Mouse (Mus musculus): Measurements from ENCODE around the gene Atp8a2. TPM values are rescaled to one million over a fixed set of nuclear protein-coding genes. Genes with fewer than 3 reads are reported as not detected.
"Not testable (repeated sequence)": the region's sequence is repeated elsewhere in the genome, so short reads cannot be mapped to it uniquely, and the experiment has no call there.

The Atp8a2 gene
- polyA plus RNA-seq, 1 experiment = 0.01 TPM

DNA sequence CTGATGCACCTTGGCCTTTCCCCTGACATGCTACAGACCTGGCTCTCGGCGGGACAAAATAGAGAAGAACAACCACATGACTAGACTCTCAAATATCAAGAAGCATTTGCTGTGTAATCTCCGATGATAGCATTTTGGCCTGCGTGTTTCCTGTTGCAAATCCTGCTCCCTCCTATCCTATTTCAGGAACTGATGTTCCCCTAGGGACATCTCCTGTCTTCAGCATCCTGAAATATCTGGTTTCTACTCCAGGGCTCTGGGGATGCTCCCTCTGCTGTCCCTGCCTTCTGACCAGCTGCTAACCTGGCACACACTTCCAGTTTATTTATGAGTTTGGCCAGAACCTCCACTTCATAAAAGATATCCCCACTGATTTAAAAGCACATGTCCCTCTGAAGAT, 470.0 kb downstream of the Atp8a2 start:
- no peaks in the 10 kb centered on the region for H3K36me3 ChIP-seq (ENCODE audit: control insufficient read depth, insufficient read depth)
- no peaks in the 10 kb centered on the region for H3K27me3 ChIP-seq (ENCODE audit: control insufficient read depth, insufficient read depth, insufficient read length)
- no peak overlapping the region for H3ac ChIP-seq (ENCODE audit: control insufficient read depth, insufficient read length)
- no peak overlapping the region for H3K4me2 ChIP-seq (ENCODE audit: low read depth)
- no peaks in the 10 kb centered on the region for H3K79me2 ChIP-seq (ENCODE audit: control insufficient read depth, insufficient read depth)
- no peak overlapping the region for H3K4me3 ChIP-seq
- TF ChIP-seq POLR2A (IDR thresholded peaks at IDR 0.05; ENCODE audit: insufficient read length, low read depth) = no peak
- no peak for TF ChIP-seq USF1 (IDR thresholded peaks at IDR 0.05; ENCODE audit: low read depth)
- TF ChIP-seq REST (IDR thresholded peaks at IDR 0.05; ENCODE audit: insufficient read depth, insufficient read length) = no peak
- no peak for TF ChIP-seq TCF3 (IDR thresholded peaks at IDR 0.05; ENCODE audit: insufficient read length, low read depth)
- no peak for TF ChIP-seq MYOD1 (IDR thresholded peaks at IDR 0.05; ENCODE audit: control insufficient read depth in 1 of 3, insufficient read length in 2 of 3, low read depth in 2 of 3)
- no peak for TF ChIP-seq TCF12 (IDR thresholded peaks at IDR 0.05; ENCODE audit: insufficient read depth, poor library complexity, severe bottlenecking)
- TF ChIP-seq POLR2AphosphoS2 (IDR thresholded peaks at IDR 0.05; ENCODE audit: insufficient read length, low read depth) = no peak
- no peak for TF ChIP-seq MYOG (IDR thresholded peaks at IDR 0.05; ENCODE audit: control insufficient read depth in 1 of 3, insufficient read depth in 1 of 3, insufficient read length in 2 of 3, low read depth in 2 of 3)
- no peak for TF ChIP-seq CEBPB (IDR thresholded peaks at IDR 0.05; ENCODE audit: insufficient read depth, poor library complexity, severe bottlenecking)

GRCm38 (mm10) chr14:59723163-59723562, 473.8 kb downstream of the Atp8a2 start:
- Histone ChIP-seq H3K4me3 (no peak overlapping the region), H3K79me2 (ENCODE audit: control insufficient read depth, insufficient read depth) (no peaks in the 10 kb centered on the region), H3ac (ENCODE audit: control insufficient read depth, insufficient read length) (no peak overlapping the region), H3K36me3 (ENCODE audit: control insufficient read depth, insufficient read depth) (no peaks in the 10 kb centered on the region), H3K4me2 (ENCODE audit: low read depth) (no peak overlapping the region), H3K27me3 (ENCODE audit: control insufficient read depth, insufficient read depth, insufficient read length) (no peaks in the 10 kb centered on the region)
- TF ChIP-seq MYOG (IDR thresholded peaks at IDR 0.05; ENCODE audit: control insufficient read depth in 1 of 3, insufficient read depth in 1 of 3, insufficient read length in 2 of 3, low read depth in 2 of 3) (no peak), USF1 (IDR thresholded peaks at IDR 0.05; ENCODE audit: low read depth) (no peak), MYOD1 (IDR thresholded peaks at IDR 0.05; ENCODE audit: control insufficient read depth in 1 of 3, insufficient read length in 2 of 3, low read depth in 2 of 3) (no peak), MAX (IDR thresholded peaks at IDR 0.05; ENCODE audit: low read depth) (no peak), E2F4 (IDR thresholded peaks at IDR 0.05; ENCODE audit: insufficient read depth) (no peak), TCF3 (IDR thresholded peaks at IDR 0.05; ENCODE audit: insufficient read length, low read depth) (no peak), POLR2A (IDR thresholded peaks at IDR 0.05; ENCODE audit: insufficient read length, low read depth) (no peak), POLR2AphosphoS2 (IDR thresholded peaks at IDR 0.05; ENCODE audit: insufficient read length, low read depth) (no peak), TCF12 (IDR thresholded peaks at IDR 0.05; ENCODE audit: insufficient read depth, poor library complexity, severe bottlenecking) (no peak), SRF (IDR thresholded peaks at IDR 0.05; ENCODE audit: control insufficient read depth, insufficient read length, low read depth) (no peak), REST (IDR thresholded peaks at IDR 0.05; ENCODE audit: insufficient read depth, insufficient read length) (no peak)

- H3K27me3 ChIP-seq (ENCODE audit: control insufficient read depth, insufficient read depth, insufficient read length) = no peaks in the 10 kb centered on the region
- H3K36me3 ChIP-seq (ENCODE audit: control insufficient read depth, insufficient read depth) = no peaks in the 10 kb centered on the region
- no peaks in the 10 kb centered on the region for H3K79me2 ChIP-seq (ENCODE audit: control insufficient read depth, insufficient read depth)
- peak overlapping the region; percentile 58 for H3K4me2 ChIP-seq (ENCODE audit: low read depth)
- no peak overlapping the region for H3K4me3 ChIP-seq
- TF ChIP-seq MYOD1 (IDR thresholded peaks at IDR 0.05; ENCODE audit: control insufficient read depth in 1 of 3, insufficient read length in 2 of 3, low read depth in 2 of 3) (peak; percentile 86 to 98 (median 92)), POLR2A (IDR thresholded peaks at IDR 0.05; ENCODE audit: insufficient read length, low read depth) (no peak), TCF12 (IDR thresholded peaks at IDR 0.05; ENCODE audit: insufficient read depth, poor library complexity, severe bottlenecking) (peak; percentile 95), POLR2AphosphoS2 (IDR thresholded peaks at IDR 0.05; ENCODE audit: insufficient read length, low read depth) (no peak), SRF (IDR thresholded peaks at IDR 0.05; ENCODE audit: control insufficient read depth, insufficient read length, low read depth) (no peak), MYOG (IDR thresholded peaks at IDR 0.05; ENCODE audit: control insufficient read depth in 1 of 3, insufficient read depth in 1 of 3, insufficient read length in 2 of 3, low read depth in 2 of 3) (peak; percentile 41 to 95 (median 91)), TCF3 (IDR thresholded peaks at IDR 0.05; ENCODE audit: insufficient read length, low read depth) (peak; percentile 77), CEBPB (IDR thresholded peaks at IDR 0.05; ENCODE audit: insufficient read depth, poor library complexity, severe bottlenecking) (no peak)
- no peak overlapping the region for H3ac ChIP-seq (ENCODE audit: control insufficient read depth, insufficient read length)
Measured at GRCm38 (mm10) chr14:59721957-59722356, 475.0 kb downstream of the Atp8a2 start.

DNA sequence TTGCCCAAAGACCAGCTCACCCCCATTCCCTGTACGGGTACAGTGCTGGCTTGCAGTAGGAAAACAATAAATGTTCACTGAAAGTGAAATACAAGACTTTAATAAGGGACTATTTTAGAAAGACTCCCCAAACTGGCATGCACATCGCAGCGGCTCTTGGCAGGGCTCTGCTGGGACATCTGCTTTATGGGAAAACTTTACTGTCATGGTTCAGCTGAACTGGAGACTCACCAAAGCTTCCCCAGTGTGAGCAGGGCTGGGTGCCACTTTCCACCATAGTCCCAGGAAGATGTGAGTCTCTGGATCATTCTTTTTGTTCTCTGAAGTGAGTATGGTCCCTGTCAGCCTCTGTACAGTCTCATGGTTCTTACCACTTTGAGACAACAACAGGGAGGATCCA, 475.6 kb downstream of the Atp8a2 start:
- Histone ChIP-seq H3ac (ENCODE audit: control insufficient read depth, insufficient read length) (no peak overlapping the region), H3K4me2 (ENCODE audit: low read depth) (peak overlapping the region; percentile 58), H3K27me3 (ENCODE audit: control insufficient read depth, insufficient read depth, insufficient read length) (no peaks in the 10 kb centered on the region), H3K4me3 (no peak overlapping the region), H3K36me3 (ENCODE audit: control insufficient read depth, insufficient read depth) (no peaks in the 10 kb centered on the region), H3K79me2 (ENCODE audit: control insufficient read depth, insufficient read depth) (no peaks in the 10 kb centered on the region)
- TF ChIP-seq POLR2AphosphoS2 (IDR thresholded peaks at IDR 0.05; ENCODE audit: insufficient read length, low read depth) (no peak), REST (IDR thresholded peaks at IDR 0.05; ENCODE audit: insufficient read depth, insufficient read length) (no peak), USF1 (IDR thresholded peaks at IDR 0.05; ENCODE audit: low read depth) (no peak), MYOD1 (IDR thresholded peaks at IDR 0.05; ENCODE audit: control insufficient read depth in 1 of 3, insufficient read length in 2 of 3, low read depth in 2 of 3) (no peak), SRF (IDR thresholded peaks at IDR 0.05; ENCODE audit: control insufficient read depth, insufficient read length, low read depth) (no peak), E2F4 (IDR thresholded peaks at IDR 0.05; ENCODE audit: insufficient read depth) (no peak), MYOG (IDR thresholded peaks at IDR 0.05; ENCODE audit: control insufficient read depth in 1 of 3, insufficient read depth in 1 of 3, insufficient read length in 2 of 3, low read depth in 2 of 3) (no peak), TCF12 (IDR thresholded peaks at IDR 0.05; ENCODE audit: insufficient read depth, poor library complexity, severe bottlenecking) (no peak), TCF3 (IDR thresholded peaks at IDR 0.05; ENCODE audit: insufficient read length, low read depth) (no peak), CEBPB (IDR thresholded peaks at IDR 0.05; ENCODE audit: insufficient read depth, poor library complexity, severe bottlenecking) (no peak), POLR2A (IDR thresholded peaks at IDR 0.05; ENCODE audit: insufficient read length, low read depth) (no peak)

DNA sequence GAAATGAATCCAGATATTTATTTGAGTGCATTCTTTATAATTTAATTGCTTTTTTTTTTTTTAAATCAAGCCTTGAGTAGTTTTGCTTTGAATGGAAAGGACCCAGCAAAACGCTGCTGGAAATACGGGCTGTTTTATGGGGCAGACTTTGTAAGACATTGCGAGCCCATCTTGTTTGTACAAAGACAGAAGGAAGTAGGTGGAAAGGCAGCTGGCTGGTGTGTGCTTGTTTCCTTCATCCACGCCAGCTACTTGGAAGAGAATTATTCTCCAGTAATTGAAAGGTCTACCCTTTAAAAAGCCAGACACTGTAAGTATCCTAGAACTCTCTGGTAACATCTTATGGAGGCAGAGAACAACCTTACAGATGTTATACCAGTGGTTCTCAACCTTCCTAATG, 476.6 kb downstream of the Atp8a2 start:
- TF ChIP-seq USF1 (IDR thresholded peaks at IDR 0.05; ENCODE audit: low read depth) (no peak), MAX (IDR thresholded peaks at IDR 0.05; ENCODE audit: low read depth) (no peak), CEBPB (IDR thresholded peaks at IDR 0.05; ENCODE audit: insufficient read depth, poor library complexity, severe bottlenecking) (no peak), POLR2A (IDR thresholded peaks at IDR 0.05; ENCODE audit: insufficient read length, low read depth) (no peak), E2F4 (IDR thresholded peaks at IDR 0.05; ENCODE audit: insufficient read depth) (no peak)
- Histone ChIP-seq H3K79me2 (ENCODE audit: control insufficient read depth, insufficient read depth) (no peaks in the 10 kb centered on the region), H3K36me3 (ENCODE audit: control insufficient read depth, insufficient read depth) (no peaks in the 10 kb centered on the region), H3ac (ENCODE audit: control insufficient read depth, insufficient read length) (no peak overlapping the region), H3K4me2 (ENCODE audit: low read depth) (no peak overlapping the region), H3K27me3 (ENCODE audit: control insufficient read depth, insufficient read depth, insufficient read length) (no peaks in the 10 kb centered on the region), H3K4me3 (no peak overlapping the region)

- not testable (repeated sequence) for H3K4me2 ChIP-seq (ENCODE audit: low read depth); H3K4me3 ChIP-seq; H3K79me2 ChIP-seq (ENCODE audit: control insufficient read depth, insufficient read depth); H3K36me3 ChIP-seq (ENCODE audit: control insufficient read depth, insufficient read depth); H3ac ChIP-seq (ENCODE audit: control insufficient read depth, insufficient read length); H3K27me3 ChIP-seq (ENCODE audit: control insufficient read depth, insufficient read depth, insufficient read length)
Measured at GRCm38 (mm10) chr14:59716443-59717085, 480.4 kb downstream of the Atp8a2 start.

All from myocyte (in vitro differentiated cells).